Mouse (Mus musculus): ENCODE measurements around the gene Olfr586.

Olfr586 gene

GRCm38 (mm10) chr7:103125538-103125937, at the start of gene Olfr586:
Gene Olfr586, minus strand, starts transcription at chr7:103125638.
- no peak for DNase-seq (ENCODE audit: extremely low spot score, low read depth, low spot score)

- no peak for DNase-seq (ENCODE audit: extremely low spot score, low read depth, low spot score)
Observed at GRCm38 (mm10) chr7:103169697-103170096, 44.3 kb upstream of the Olfr586 start.

- no peak for DNase-seq (ENCODE audit: extremely low spot score, low read depth, low spot score)
Observed at GRCm38 (mm10) chr7:103156256-103156655, 30.8 kb upstream of the Olfr586 start, which contains the start of gene Olfr589. Gene Olfr589, minus strand, starts transcription at chr7:103156356.

- DNase-seq (ENCODE audit: extremely low spot score, low read depth, low spot score), result no peak
Observed at GRCm38 (mm10) chr7:103140579-103140978, 15.1 kb upstream of the Olfr586 start, which contains the start of gene Olfr588-ps1. Gene Olfr588-ps1, plus strand, starts transcription at chr7:103140879.

GRCm38 (mm10) chr7:103119406-103119805, 6.0 kb downstream of the Olfr586 start:
- DNase-seq (ENCODE audit: extremely low spot score, low read depth, low spot score), result no peak

GRCm38 (mm10) chr7:103097420-103097819, 28.0 kb downstream of the Olfr586 start, which contains the start of gene Olfr585:
Gene Olfr585, plus strand, starts transcription at chr7:103097720.
- no peak for DNase-seq (ENCODE audit: extremely low spot score, low read depth, low spot score)

GRCm38 (mm10) chr7:103081585-103081984, 43.9 kb downstream of the Olfr586 start, which contains the start of gene Olfr584:
Gene Olfr584, plus strand, starts transcription at chr7:103081885.
- DNase-seq (ENCODE audit: extremely low spot score, low read depth, low spot score), result no peak
